Mouse (Mus musculus): ENCODE data around the gene Fbxo5.
A peak's percentile ranks its signal among the peaks of the same experiment; 100 is the strongest.

Fbxo5 gene

GRCm38 (mm10) chr10:5805243-5805730 lies at the start of gene Fbxo5:
Gene Fbxo5, minus strand, starts transcription at chr10:5805600.
- TF ChIP-seq GATA4 (IDR thresholded peaks at IDR 0.05; ENCODE audit: insufficient replicate concordance, low read length), result no peak

- TF ChIP-seq GATA4 (IDR thresholded peaks at IDR 0.05; ENCODE audit: insufficient replicate concordance, low read length), result no peak
Measured at GRCm38 (mm10) chr10:5853290-5853868, 48.0 kb upstream of the Fbxo5 start.

DNA sequence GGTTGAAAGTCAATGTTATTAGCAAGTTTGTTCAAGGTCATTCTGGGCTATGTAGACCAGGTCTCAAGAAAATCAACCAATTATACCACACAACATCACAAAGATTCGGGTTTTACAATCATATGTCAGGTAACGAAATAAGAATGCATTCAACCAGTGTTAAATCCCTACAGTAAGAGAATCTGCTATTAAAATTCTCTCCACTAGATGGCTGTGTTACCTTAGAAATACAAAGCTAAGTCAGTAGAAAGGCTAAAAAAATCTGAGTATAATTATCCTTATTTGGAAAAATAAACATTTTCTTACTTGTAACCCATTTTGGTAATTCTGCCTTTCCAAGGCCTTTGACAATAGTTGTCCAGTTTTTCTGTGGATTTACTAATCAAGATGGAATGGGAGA lies 41.5 kb upstream of the Fbxo5 start:
- TF ChIP-seq GATA4 (IDR thresholded peaks at IDR 0.05; ENCODE audit: insufficient replicate concordance, low read length), result no peak

GRCm38 (mm10) chr10:5841369-5841768 lies 36.0 kb upstream of the Fbxo5 start:
- TF ChIP-seq GATA4 (IDR thresholded peaks at IDR 0.05; ENCODE audit: insufficient replicate concordance, low read length), result no peak

GRCm38 (mm10) chr10:5826336-5827025 lies 21.1 kb upstream of the Fbxo5 start:
- TF ChIP-seq GATA4 (IDR thresholded peaks at IDR 0.05; ENCODE audit: insufficient replicate concordance, low read length), result no peak

DNA sequence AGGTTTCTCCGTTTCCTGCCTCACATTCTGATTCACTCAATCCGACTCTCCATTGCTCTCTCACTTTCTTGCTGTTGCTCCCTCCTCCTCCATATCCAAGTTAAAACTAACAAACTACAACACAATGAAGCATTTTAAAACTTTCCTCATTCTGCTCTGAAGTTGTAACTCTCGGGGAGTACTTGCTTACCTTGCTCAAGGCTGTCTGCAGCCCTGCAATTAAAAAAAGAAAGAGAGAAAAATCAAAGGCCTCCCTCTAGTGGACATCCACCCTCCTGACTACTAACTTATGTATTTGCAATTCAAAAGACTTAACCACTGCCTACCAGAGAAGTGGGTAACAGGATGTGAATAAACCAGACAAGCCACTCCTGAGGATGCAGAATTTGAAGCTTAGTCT lies 19.4 kb upstream of the Fbxo5 start:
- TF ChIP-seq GATA4 (IDR thresholded peaks at IDR 0.05; ENCODE audit: insufficient replicate concordance, low read length), result no peak

DNA sequence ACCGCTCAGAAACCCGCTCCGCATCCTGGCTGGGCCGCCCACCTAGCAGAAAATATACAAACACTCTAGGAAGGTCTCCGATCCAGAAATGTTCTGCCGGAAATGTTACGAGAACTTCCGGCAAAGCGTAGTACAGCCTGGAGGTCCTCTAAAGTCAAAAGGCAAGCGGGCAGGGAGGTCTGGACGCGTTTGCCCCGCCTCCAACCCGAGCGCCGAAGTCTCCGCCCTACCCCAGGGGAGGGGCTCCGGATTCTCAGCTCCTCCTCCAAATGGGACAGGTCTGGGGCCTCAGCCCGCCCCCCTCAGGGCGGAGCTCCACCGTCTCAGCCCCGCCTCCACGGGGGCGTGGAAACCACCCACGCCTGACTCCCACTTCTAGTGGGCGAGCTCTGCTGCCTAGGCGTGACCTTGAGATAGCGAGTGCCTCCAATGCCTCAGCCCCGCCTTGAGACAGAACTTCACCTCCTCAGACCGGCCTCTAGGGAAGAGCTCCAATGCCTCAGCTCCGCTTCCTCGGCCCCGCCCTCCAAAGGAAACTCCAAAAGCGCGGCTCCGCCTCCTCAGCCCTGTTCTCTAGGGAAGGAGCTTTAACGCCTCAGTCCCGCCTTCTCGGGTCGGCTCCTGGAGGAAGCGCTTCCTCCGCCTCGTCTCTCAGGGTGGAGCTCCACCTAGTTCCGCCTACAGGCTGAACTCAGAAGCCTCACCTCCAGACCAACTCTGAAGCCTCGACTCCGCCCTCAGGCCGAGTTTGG lies 18.5 kb upstream of the Fbxo5 start, which contains the start of gene Mtrf1l:
Gene Mtrf1l, minus strand, starts transcription at position 171 of the 752 bp plus-strand sequence.
- TF ChIP-seq GATA4 (IDR thresholded peaks at IDR 0.05; ENCODE audit: insufficient replicate concordance, low read length), result peak; percentile 72; the same call in 1 of the 2 replicates

GRCm38 (mm10) chr10:5823291-5823739 lies 17.9 kb upstream of the Fbxo5 start:
- TF ChIP-seq GATA4 (IDR thresholded peaks at IDR 0.05; ENCODE audit: insufficient replicate concordance, low read length), result no peak

DNA sequence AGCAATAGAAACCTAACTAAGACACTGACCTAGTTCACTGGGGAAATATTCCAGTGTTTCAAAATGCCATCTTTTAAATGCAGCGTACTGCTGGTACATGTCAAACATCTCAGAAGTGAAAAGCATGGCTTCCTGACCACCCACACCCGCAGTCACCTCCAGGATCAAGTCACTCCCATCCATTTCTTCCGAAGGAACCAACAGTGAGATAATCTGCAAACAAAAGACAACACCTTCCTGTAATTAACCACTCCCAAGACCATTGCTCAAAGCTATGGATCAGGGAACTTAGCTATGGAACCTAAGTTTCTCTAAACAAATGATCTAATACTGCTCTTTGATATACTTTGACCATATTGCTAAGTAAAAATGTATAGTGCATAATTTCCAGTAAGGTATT lies 13.4 kb upstream of the Fbxo5 start:
- TF ChIP-seq GATA4 (IDR thresholded peaks at IDR 0.05; ENCODE audit: insufficient replicate concordance, low read length), result no peak

- TF ChIP-seq GATA4 (IDR thresholded peaks at IDR 0.05; ENCODE audit: insufficient replicate concordance, low read length), result no peak
Measured at GRCm38 (mm10) chr10:5815968-5816367, 10.6 kb upstream of the Fbxo5 start.

DNA sequence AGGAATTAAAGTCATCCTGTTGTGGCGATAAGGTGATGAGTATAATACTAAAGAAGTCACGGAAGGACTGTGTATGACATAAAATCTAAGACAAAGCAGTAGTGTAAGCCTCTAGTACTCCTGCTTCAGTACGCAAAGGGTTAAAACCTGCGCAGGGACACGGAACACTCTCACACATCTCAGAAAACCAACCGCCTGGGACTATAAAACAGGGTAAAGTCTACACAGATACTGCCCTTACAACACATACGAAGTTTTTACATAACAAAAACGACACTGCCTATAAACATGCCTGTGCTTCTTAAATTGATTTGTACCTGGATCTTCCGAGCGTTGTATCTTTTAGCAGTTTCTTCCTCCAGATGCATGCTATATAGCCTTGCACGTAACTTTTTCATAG lies 8.3 kb upstream of the Fbxo5 start:
- no peak for TF ChIP-seq GATA4 (IDR thresholded peaks at IDR 0.05; ENCODE audit: insufficient replicate concordance, low read length)

DNA sequence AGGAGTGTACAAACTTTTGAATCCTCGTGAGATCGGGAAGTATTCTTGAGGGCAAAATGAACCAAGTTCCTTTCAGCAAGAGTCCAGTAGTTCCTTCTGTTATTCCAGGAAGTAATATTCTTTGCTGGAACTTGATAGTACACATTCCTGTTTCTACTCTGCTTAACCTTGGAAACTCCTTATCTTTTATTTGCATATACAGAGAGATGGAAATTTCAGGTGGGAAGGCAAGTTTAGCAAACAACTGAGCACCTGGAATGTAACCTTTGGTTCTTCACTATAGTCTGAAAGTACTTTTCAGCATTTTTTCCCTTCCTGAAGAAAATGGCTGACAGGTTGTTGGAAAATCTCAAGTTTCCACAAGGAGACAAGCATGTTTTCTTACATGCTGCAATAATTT lies 2.3 kb upstream of the Fbxo5 start:
- TF ChIP-seq GATA4 (IDR thresholded peaks at IDR 0.05; ENCODE audit: insufficient replicate concordance, low read length), result no peak

- TF ChIP-seq GATA4 (IDR thresholded peaks at IDR 0.05; ENCODE audit: insufficient replicate concordance, low read length), result no peak
Measured at GRCm38 (mm10) chr10:5806996-5807395, 1.6 kb upstream of the Fbxo5 start.

DNA sequence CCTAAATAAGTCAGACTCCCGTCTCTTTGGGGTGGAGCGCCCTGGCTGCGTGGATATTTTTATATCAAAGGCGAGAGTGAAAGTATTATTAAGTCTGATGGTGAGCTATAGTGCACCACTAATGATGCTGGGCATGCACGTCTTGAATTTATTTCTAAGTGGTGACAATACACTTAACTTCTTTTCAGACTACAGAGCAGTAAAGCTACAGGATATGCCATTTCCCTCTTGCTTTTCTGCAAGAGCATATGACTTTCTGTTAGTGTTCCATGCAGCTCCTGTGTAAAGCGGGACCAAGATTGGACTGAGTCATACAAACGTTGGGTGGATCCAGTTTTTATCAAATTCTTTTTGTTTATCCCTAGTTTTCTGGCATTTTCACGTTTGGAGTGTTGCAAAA lies 1.0 kb upstream of the Fbxo5 start:
- no peak for TF ChIP-seq GATA4 (IDR thresholded peaks at IDR 0.05; ENCODE audit: insufficient replicate concordance, low read length)

DNA sequence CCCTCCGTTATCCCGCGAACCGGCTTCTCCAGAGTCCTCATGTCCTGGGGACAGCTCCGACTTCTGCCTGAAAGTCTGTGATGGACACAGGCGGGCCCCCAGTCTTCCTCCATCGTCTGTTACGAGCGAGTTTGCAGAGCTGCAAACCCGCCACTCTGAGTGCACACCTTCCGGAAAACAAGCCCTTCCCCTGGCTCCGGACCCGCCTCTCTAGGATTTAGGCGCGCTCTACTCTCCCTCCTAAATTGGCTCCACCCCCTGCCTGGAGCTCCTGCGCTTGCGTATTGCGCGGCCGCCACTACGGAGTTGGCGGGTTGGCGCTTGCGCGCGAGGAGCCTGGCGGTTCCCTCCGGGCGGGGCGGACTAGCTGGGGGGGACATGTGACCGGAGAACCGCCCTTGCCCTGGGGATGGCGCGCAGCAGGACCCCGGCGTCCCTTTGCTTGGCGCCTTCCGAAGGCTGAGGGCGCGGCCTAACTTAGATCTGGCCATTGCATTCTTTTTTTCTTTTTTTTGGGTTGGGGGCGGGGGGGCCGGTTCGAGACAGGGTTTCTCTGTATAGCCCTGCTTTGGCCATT lies 419 bp upstream of the Fbxo5 start:
- TF ChIP-seq GATA4 (IDR thresholded peaks at IDR 0.05; ENCODE audit: insufficient replicate concordance, low read length), result peak; percentile 16; the same call in 1 of the 2 replicates
